Comparison of ENCODE assay signal across 12 mouse cellular contexts in the genomic region with DNA sequence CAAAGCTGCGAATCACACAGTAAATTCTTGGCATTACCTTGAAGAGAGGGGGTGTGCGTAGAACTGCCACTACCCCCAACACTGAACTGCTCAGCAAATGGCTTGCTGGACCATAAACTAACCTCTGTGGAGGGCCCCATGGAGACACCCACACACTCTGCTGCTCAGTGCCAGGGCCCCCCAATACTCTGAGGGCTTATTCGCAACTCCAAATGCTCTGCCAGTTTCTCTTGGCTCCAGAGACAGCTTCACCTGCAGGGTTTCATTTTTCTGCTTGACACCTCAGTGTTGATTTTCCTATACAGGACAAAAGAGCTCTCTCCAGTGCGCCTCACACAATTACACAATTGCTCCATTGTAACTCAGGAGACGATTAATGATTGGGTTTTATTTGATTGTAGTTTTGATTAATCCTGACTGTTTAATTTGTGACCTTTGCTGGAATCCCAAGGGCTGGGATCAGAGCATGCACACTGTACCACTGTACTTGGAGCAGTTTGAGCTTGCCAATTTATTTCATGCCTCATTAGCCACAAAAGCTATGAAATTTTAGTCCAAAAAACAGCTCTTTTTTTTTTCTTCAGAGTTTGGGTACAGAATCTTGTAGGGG.
DNase-seq lines count a peak whose midpoint lies in the region; ATAC-seq lines count a peak whose summit lies in the region.
"Had no signal": no experiment of that assay in that cellular context is flagged by ENCODE, and none has a peak within 500 bp of the region (broad histone marks: within the 10 kb centered on the region; RNA-seq: fewer than 3 reads in every experiment).

No protein-coding gene starts in this region.

- H3K4me3 ChIP-seq in limb, embryonic 15.5 days, result no peak overlapping the region

- no peak overlapping the region for H3K4me2 ChIP-seq in limb, embryonic 15.5 days

- peak; percentile 8 for DNase-seq in left cerebral cortex, postnatal 4 days
- DNase-seq in left cerebral cortex, postnatal 36 days (ENCODE audit: low spot score in 2 of 2), result no peak
- DNase-seq in cerebellum, adult 18-20 months, result peak; percentile 75 to 78
- DNase-seq in fibroblast of lung, adult 2 months (ENCODE audit: low read depth), result peak; percentile 28
- DNase-seq in gastrocnemius, postnatal 36 days, result no peak
- DNase-seq in lung, postnatal 14 days, result no peak
- no peak for DNase-seq in B cell, adult 2 months
- DNase-seq: adrenal gland, postnatal 14 days; gastrocnemius, postnatal 10 days had no signal

- peaks cover 6% of the 10 kb centered on the region for H3K4me1 ChIP-seq in limb, embryonic 15.5 days

- no peaks in the 10 kb centered on the region for H3K36me3 ChIP-seq in limb, embryonic 15.5 days

- H3K9ac ChIP-seq in limb, embryonic 15.5 days, result no peak overlapping the region

- intact Hi-C loops in left cerebral cortex, postnatal 4 days (cut with DNase I), result no loop called here
- intact Hi-C loops in left cerebral cortex, postnatal 36 days (cut with DNase I), result no loop called here
- intact Hi-C loops in gastrocnemius, postnatal 36 days (cut with DNase I), result loop anchor here (1.0 kb wide), 1 partner anchor 19 kb away; no protein-coding TSS in a partner anchor

- 49% methylated on average over 5 of the region's 5 CpGs for WGBS in limb, embryonic 15.5 days

- no peak for ATAC-seq in limb, embryonic 15.5 days (ENCODE audit: insufficient number of reproducible peaks, low FRiP score, low TSS enrichment, low read depth)

- no peaks in the 10 kb centered on the region for H3K9me3 ChIP-seq in limb, embryonic 15.5 days
- H3K9me3 ChIP-seq: G1E had no signal

- H3K27ac ChIP-seq in limb, embryonic 15.5 days, result peak overlapping the region; percentile 47; the same call in 1 of the 2 replicates
- H3K27ac ChIP-seq: macrophage had no signal

- H3K27me3 ChIP-seq in limb, embryonic 15.5 days, result no peaks in the 10 kb centered on the region

Comparison
In these comparisons a context has a peak if more than half of its experiments do, and no peak if none do; other contexts are left out.
1. DNase-seq: peak in left cerebral cortex, postnatal 4 days (single experiment), cerebellum, adult 18-20 months (2 of 2) and fibroblast of lung, adult 2 months (single experiment); none in left cerebral cortex, postnatal 36 days (0 of 2), gastrocnemius, postnatal 36 days (0 of 2), lung, postnatal 14 days (single experiment) and B cell, adult 2 months (0 of 2).